Mouse (Mus musculus) MEL (cell line): ENCODE results near the gene Isca1.

Source experiments
- CHD1 ChIP-seq: IDR thresholded peaks from 2 replicates; pipeline ENCODE4 v1.6.1; 2012; ENCODE audit warnings: low read depth, mild to moderate bottlenecking, inconsistent platforms, low read length, improper control_type of control experiment
- CTCF ChIP-seq, 3 experiments: IDR thresholded peaks in 2 of 3; conservative IDR thresholded peaks in 1 of 3; 2 replicates each; pipeline ENCODE4 v1.5.1; 2011 to 2012; ENCODE audit warnings: low read length in 3 of 3, low read depth in 2 of 3, mild to moderate bottlenecking in 2 of 3, improper control_type of control experiment in 1 of 3, inconsistent platforms in 1 of 3, mixed read lengths in 1 of 3, moderate library complexity in 1 of 3; ENCODE audit not compliant: control insufficient read depth in 1 of 3, insufficient read depth in 1 of 3, poor library complexity in 1 of 3, severe bottlenecking in 1 of 3
- EP300 ChIP-seq, 2 experiments: IDR thresholded peaks; 2 replicates each; pipeline ENCODE4 v1.6.1; 2011; ENCODE audit warnings: improper control_type of control experiment in 2 of 2, low read length in 2 of 2, low read depth in 1 of 2, mild to moderate bottlenecking in 1 of 2
- POLR2A ChIP-seq, 2 experiments: IDR thresholded peaks; 2 replicates each; pipeline ENCODE4 v1.6.1; 2011 to 2012; ENCODE audit warnings: low read length in 2 of 2, mild to moderate bottlenecking in 2 of 2, control low read depth in 1 of 2, improper control_type of control experiment in 1 of 2, low read depth in 1 of 2, moderate library complexity in 1 of 2; ENCODE audit not compliant: control insufficient read depth in 1 of 2, insufficient read depth in 1 of 2, poor library complexity in 1 of 2
- USF1 ChIP-seq: IDR thresholded peaks from 2 replicates; pipeline ENCODE4 v1.6.1; 2014; ENCODE audit warnings: low read depth, mild to moderate bottlenecking, inconsistent platforms, low read length, improper control_type of control experiment, moderate library complexity

DNA sequence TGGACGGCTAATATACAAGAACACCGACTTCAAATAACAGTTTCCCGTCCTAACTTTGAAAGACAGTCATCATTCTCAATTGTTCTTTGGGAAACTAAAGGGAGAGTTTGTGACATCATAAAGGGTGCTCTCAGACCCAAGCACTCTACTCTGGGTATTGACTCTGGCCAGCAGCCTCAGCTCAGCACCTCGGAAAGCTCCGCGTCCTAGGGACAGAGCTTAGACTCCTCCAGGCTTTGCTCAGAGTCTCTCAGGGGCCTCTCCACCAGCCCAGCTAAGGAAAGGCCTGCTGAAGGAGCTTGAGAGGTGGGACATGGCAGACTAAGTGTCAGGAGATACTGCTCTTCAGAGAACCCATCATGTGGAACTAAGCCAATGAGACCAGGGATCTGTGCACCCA is 23.4 kb downstream of the Isca1 start:
- TF ChIP-seq POLR2A (IDR thresholded peaks at IDR 0.05; ENCODE audit: control insufficient read depth in 1 of 2, insufficient read depth in 1 of 2, low read depth in 1 of 2, low read length in 2 of 2, poor library complexity in 1 of 2) (no peak), CTCF (IDR thresholded peaks at IDR 0.05 in 2 of 3, conservative IDR thresholded peaks at IDR 0.05 in 1 of 3; ENCODE audit: control insufficient read depth in 1 of 3, insufficient read depth in 1 of 3, low read depth in 2 of 3, low read length in 3 of 3, poor library complexity in 1 of 3, severe bottlenecking in 1 of 3) (no peak), EP300 (IDR thresholded peaks at IDR 0.05; ENCODE audit: low read depth in 1 of 2, low read length in 2 of 2) (no peak), CHD1 (no peak), USF1 (no peak)
